Mouse (Mus musculus) layer of hippocampus, adult 8-10 months (tissue): ENCODE data around the gene Shisa3. TPM values are rescaled to one million over a fixed set of nuclear protein-coding genes. Genes with fewer than 3 reads are reported as not detected.

Source experiments
- microRNA-seq, 2 experiments: library from miRNA; unstranded; fragments of <30 nt; microRNA quantifications; one replicate each; pipeline ENCODE4 v1.2.0; 2022
- total RNA-seq, 4 experiments: library from RNA; stranded (reverse); gene quantifications; 2 replicates each; pipeline ENCODE4 v1.2.4; 2022

The Shisa3 gene
- total RNA-seq, 4 experiments from 2014 or later, result 0.70 to 1.2 (median 0.94) TPM

Small RNA genes lying within 50 kb of the gene (microRNA-seq; reads per million reads assigned to microRNA genes)
- 0 reads per million in 2 experiments for gene Gm23617

Other genes with a start within 250 kb of the Shisa3 start
- 10 to 100 TPM in 1 of 4 experiments, 1 to 10 TPM in 3; 8.0 to 10.8 (median 8.8) TPM for gene Bend4, start 179.6 kb upstream of the Shisa3 start, total RNA-seq
- gene Atp8a1, start 239.6 kb downstream of the Shisa3 start, total RNA-seq, result 100 to 1,000 TPM; 165 to 213 (median 188) TPM